Mouse (Mus musculus): ENCODE data around the gene Grifin.

Grifin gene

GRCm38 (mm10) chr5:140564896-140565295 lies at the start of gene Grifin:
TSS of gene Grifin (minus strand) at chr5:140565071.
- no peak for DNase-seq

GRCm38 (mm10) chr5:140614141-140614540 lies 49.3 kb upstream of the Grifin start:
- no peak for DNase-seq

DNA sequence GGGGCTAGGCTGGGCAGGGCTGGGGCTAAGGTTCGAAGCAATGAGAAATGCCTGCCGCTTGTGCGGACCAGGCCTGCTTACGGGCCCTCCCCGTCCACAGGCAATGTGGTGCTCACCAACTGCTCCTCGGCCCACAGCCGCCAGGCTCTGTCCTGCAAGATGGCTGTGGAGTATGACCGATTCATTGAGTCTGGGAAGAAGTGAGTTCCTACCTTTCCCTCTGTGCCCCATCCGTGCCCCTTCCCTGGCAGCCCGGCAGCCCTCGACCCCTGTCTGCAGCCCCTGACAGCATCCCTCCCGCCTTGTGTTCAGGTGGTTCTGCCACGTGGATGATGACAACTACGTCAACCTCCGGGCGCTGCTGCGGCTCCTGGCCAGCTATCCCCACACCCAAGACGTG lies 47.3 kb upstream of the Grifin start:
- DNase-seq: peak in 1 of 2 experiments; percentile 7

GRCm38 (mm10) chr5:140611611-140612185 lies 46.8 kb upstream of the Grifin start:
- peak in 1 of 2 experiments; percentile 7 for DNase-seq

DNA sequence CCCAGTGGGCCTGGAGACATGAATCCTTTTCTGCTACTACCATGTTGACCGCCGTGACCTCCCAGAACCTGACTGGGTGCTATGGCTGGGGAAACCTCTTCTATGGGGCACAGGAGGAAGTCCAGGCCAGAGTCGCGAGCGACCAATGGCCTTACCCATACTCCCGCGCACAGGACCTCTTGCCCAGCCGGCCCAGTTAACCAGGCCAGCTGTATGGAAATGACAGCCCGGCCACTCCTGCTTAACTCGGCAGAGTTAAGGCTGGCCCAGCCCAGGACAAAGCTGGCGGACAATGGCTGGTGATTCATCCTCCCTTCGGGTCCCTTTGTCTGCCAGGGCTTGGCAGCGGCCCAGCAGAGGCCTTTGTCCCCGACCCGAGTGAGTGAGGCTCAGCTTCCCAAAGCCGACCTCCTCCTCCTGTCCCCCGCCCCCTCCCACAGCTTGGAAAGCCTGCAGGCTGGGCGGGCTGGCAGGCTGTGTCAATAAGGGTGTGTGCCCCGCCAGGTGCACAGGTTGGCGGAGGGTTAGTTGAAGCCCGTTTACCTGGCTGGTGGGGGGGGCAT lies 46.2 kb upstream of the Grifin start:
- DNase-seq: peak in 1 of 2 experiments; percentile 30

DNA sequence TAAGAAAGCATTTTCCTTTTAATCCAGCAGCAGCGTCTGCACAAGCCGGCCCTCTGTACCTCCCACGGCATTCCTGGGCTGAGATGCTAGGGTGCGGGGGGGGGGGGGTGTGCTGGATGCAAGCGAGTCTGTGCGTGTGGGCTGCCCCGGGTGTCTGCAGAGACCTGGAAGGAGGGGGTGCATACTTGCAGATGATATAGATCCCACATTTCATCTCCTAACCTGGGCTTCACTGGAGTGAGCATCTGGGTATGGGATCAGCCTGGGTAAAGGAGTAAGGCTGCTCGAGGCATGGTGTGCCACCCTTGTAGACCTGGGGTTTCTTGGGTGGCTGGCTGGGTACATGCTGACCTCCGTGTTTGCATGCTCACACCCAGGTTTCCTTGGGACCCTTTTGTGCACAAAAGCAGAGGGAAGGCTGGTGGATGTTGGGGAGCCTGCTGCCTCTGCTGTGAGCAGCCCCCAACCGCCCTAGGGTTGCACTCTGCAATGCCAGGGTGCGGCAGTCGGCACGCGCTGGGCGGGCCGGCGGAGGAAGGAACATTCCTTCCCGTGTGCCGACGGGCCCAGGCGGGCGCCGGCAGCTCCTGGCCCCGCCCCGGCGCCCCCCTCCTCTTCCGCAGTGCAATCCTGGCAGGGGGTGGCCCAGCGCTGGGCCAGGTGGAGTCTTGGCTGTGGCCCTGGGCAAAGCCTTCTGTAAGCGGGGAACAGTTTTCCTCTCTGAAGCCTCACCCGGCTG lies 45.6 kb upstream of the Grifin start:
- DNase-seq: peak; percentile 18 to 49

DNA sequence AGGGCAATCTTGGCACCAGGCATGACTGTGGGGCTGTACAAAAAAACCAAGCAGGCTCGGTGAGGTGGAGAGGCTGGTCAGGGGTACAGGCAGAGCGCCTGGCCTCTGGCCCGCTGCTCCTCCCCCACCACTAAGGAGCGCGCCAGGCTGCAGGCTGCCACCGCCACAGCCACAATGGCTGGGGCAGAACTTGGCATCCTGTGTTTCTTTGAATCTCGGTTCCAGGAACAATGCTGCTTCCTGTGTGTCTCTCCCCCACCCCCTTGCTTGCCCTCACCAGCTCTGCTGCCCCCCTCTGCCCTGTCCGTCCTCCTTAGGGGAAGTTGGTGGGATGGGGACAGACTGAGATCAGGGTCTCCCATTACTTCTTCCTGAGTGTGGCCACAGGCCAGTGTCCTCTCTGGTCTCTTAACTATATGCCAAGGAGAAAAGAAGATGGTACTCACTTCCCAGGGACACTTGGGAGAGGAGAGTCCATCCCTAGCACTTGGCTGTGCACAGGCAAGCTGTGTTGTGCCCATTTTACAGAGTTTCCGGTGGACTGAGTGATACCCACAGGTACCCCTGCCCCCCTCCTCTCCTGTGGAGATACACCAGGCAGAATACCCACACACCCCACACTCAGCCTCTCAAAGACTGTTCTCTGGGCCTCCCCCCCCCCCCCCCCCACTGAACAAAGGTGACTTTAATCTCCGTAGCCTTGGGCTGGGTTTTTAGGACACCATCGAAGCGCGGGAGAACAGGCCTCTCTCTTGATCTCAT lies 44.8 kb upstream of the Grifin start:
- peak; percentile 49 to 54 for DNase-seq

GRCm38 (mm10) chr5:140608634-140609015 lies 43.8 kb upstream of the Grifin start:
- peak; percentile 10 to 34 for DNase-seq

DNA sequence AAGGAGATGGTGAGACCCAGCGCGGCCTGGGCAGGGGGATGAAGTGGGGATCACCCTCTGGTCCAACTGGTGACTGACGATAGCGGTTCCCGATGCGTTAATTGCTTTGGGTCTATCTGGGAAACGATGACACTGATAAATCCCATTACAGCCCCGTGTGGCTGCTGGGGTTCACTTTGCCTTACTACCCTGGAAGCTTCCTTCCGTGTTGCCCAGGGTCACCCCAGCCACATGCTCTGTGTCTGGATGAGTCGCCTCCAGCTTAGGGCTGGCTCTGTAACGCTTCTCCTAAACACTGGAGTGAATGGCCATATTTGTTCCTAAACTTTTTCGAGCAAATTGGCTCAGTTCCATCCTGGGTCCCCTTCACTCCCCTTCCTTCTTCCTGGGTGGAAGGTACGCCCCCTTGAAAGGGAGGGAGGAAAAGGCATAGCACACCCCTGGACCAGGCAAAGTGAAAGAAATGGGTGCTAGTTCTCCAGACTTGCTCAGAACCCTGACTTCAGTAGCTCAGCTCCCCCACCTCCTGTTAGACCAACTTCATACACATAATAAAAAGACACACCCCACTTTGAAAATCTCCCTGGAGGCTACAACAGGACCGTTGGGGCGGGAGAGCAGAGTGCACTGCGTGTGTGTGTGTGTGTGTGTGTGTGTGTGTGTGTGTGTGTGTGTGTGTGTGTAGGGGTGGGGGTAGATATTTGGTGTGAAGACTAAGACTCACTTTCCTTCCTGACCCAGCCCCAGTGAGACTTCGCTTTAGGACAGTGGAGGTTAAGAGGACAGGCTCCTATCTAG lies 43.2 kb upstream of the Grifin start:
- DNase-seq: peak in 1 of 2 experiments; percentile 21

- peak; percentile 88 to 89 for DNase-seq
Measured at GRCm38 (mm10) chr5:140607001-140607835, 42.3 kb upstream of the Grifin start, which contains the start of gene Lfng. TSS of gene Lfng (plus strand) at chr5:140607320.

DNA sequence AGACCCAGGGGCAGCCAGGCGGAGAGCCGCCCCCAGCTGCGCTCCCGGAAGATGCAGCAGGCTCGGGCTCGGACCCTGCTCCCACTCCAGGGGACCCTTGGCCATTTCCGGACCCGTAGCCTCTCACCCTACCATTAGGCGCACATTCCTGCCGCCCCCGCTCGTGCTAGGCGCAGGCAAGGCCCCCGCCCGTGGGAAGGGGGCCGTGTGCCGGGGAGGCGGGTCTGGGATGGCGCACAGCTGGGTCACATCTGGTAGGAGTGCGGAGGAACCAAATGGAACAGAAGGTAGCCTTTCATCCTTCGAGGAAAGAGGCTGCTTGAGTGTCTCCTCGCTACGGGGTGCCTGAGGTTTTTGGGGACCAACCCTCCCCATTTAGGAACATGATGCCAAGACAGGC lies 41.5 kb upstream of the Grifin start:
- peak in 1 of 2 experiments; percentile 47 for DNase-seq

- DNase-seq: no peak
Measured at GRCm38 (mm10) chr5:140605228-140605627, 40.4 kb upstream of the Grifin start.

DNA sequence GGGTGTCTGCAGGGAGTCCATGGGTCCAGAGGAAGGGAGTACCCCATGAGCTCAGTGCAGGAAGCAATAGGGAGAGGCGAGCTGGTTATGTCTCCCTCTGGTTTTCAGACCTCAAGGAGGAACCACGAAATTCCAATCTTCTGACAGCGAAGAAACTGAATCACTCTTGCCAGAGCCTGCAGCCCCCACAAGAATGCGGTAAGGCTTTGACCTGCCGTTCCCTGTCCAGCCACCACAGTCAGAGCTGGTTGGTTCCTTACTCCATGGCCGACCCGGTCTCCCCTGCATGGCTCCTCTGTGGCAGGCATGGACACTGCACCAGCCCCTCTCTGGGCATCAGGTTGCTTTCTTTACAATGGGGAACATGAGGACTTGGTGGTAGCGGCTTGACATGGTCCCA lies 39.5 kb upstream of the Grifin start:
- DNase-seq: no peak

GRCm38 (mm10) chr5:140602540-140602939 lies 37.7 kb upstream of the Grifin start:
- DNase-seq: no peak

- DNase-seq: no peak
Measured at GRCm38 (mm10) chr5:140601712-140602111, 36.8 kb upstream of the Grifin start.

- DNase-seq: no peak
Measured at GRCm38 (mm10) chr5:140599939-140600338, 35.1 kb upstream of the Grifin start.

DNA sequence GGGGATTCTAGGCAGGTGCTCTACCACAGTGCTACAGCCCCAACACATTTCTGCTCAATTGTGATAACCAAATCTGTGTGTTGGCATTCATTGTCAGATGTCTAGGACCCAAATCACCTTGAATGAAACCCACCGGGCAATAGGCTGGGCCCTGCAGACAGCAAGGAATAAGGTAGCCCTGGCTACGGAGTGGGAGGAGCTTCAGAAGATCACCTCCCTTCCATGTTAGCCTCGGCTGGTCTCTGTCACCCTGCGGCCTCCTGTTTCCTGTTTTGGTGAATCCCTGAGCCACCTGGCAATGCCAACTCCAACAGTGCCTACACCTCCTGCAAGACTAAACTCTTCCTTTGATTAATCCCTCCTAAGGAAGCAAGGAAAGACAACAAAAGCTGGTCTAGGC lies 32.9 kb upstream of the Grifin start:
- no peak for DNase-seq

DNA sequence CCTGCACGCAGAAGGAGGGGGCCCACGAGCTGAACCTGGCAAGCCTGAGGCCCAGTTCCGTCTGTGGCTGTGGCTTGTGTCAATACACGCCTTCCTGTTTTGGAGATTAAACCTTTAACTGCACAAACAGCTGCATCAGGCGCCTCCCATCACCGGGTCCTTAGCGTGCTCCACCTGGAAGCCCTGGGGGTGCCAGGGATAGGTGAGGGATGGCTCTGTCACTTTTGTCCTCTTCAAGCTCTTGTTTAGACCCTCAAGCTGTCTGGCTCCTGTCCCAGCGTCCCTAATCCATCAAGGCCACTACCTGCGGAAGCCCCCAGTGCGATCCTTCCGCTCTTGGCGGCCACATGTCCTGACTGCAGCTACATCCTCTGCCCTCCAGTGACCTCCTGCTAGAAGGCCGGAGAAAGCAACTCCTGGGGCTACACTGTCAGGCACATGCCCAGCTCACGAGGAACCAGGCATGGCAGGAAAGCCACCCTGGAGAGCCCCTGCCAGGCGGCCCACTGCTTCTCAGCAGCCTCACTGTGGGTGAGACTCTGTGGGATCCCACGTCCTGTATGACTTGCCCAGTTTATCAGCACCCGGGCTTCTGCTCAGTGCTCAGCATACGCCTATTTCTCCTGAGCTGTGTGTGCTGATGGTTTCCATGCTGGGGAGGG lies 32.2 kb upstream of the Grifin start:
- peak; percentile 63 to 67 for DNase-seq

- peak in 1 of 2 experiments; percentile 27 for DNase-seq
Measured at GRCm38 (mm10) chr5:140596426-140596825, 31.6 kb upstream of the Grifin start.

DNA sequence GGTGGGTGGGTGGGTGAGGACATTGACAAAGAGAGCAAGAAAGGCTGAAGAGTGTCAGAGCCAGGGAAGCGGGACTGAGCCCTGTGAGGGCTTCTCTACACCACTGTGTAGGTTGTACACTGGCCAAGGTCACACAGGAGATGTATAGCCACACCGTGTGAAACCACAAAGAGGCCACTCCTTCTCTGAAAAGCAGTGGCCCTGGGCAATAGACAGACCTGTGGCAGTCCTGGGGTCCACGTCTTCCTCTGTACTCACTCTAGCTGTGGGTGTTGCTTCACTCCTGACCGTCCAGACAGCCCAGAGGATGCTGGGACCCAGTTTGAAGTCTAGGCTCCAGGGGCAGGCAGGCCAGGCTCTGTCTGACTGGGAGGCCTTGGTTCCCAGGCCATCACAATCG lies 30.0 kb upstream of the Grifin start:
- DNase-seq: no peak
